Comparison of ENCODE assay signal across 7 mouse cellular contexts in the genomic region with DNA sequence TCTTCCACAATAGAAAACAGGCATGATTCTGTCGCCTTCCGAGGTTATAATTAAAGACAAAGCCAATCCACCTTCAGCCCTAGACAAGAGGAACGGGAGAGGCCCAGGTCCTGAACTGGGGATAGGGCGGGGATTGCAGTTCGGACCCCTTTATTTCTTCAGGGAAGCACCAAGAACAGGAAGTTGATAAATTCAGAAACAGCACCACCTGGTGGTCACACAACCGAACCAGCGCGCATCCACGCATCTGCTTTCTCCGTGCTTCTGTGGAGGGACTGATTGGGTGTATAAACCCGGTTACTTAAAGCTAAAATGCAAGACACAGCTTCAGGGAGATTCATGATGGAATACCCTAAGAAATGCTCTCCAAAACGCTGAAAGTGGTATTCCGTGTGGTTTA.
DNase-seq lines count a peak whose midpoint lies in the region; ATAC-seq lines count a peak whose summit lies in the region.

No protein-coding gene starts in this region.

- ATAC-seq in hindbrain, embryonic 13.5 days (ENCODE audit: low FRiP score), result 0 out of 2 replicates have a peak, but pooled peaks have one; percentile 32
- ATAC-seq in midbrain, embryonic 12.5 days (ENCODE audit: low FRiP score, low read depth), result peak; percentile 41; the same call in 1 of the 2 replicates

- H3K27ac ChIP-seq in hindbrain, embryonic 13.5 days, result no peak overlapping the region
- no peak overlapping the region for H3K27ac ChIP-seq in midbrain, embryonic 12.5 days (replicated peaks)

- H3K36me3 ChIP-seq in hindbrain, embryonic 13.5 days, result no peaks in the 10 kb centered on the region
- H3K36me3 ChIP-seq in midbrain, embryonic 12.5 days, result no peaks in the 10 kb centered on the region

- peaks cover 3% of the 10 kb centered on the region; the same call in 1 of the 2 replicates for H3K4me1 ChIP-seq in hindbrain, embryonic 13.5 days (replicated peaks)
- peaks cover 4% of the 10 kb centered on the region; the same call in 1 of the 2 replicates for H3K4me1 ChIP-seq in midbrain, embryonic 12.5 days

- H3K4me3 ChIP-seq in hindbrain, embryonic 13.5 days, result no peak overlapping the region
- H3K4me3 ChIP-seq in midbrain, embryonic 12.5 days, result no peak overlapping the region

- H3K9me3 ChIP-seq in hindbrain, embryonic 13.5 days, result no peaks in the 10 kb centered on the region; the same call in 1 of the 2 replicates
- no peaks in the 10 kb centered on the region for H3K9me3 ChIP-seq in midbrain, embryonic 12.5 days

- 0 out of 2 replicates have a peak, but pooled peaks cover 5% of the 10 kb centered on the region for H3K27me3 ChIP-seq in hindbrain, embryonic 13.5 days
- H3K27me3 ChIP-seq in midbrain, embryonic 12.5 days, result peaks cover 45% of the 10 kb centered on the region

- DNase-seq in adipocyte (ENCODE audit: low spot score), result peak; percentile 42
- peak; percentile 39 for DNase-seq in cerebellum, adult 9-10 months
- DNase-seq in frontal cortex, postnatal 14 days (ENCODE audit: low spot score in 2 of 2), result peak; percentile 64 to 88
- DNase-seq in left cerebral cortex, postnatal 10 days (ENCODE audit: extremely low spot score in 1 of 2, low spot score in 2 of 2), result peak; percentile 76 to 79
- peak; percentile 30 to 73 for DNase-seq in spleen, postnatal 10 days (ENCODE audit: low spot score in 2 of 2)

- WGBS in hindbrain, embryonic 13.5 days, result 9% methylated on average over 13 of the region's 13 CpGs
- 5% methylated on average over 13 of the region's 13 CpGs for WGBS in midbrain, embryonic 12.5 days

- intact Hi-C loops in left cerebral cortex, postnatal 10 days (cut with DNase I), result loop anchor here (2.0 kb wide), 1 partner anchor 498 kb away; no protein-coding TSS in a partner anchor

- H3K4me2 ChIP-seq in hindbrain, embryonic 13.5 days, result no peak overlapping the region
- H3K4me2 ChIP-seq in midbrain, embryonic 12.5 days (replicated peaks), result no peak overlapping the region

- no peak overlapping the region for H3K9ac ChIP-seq in hindbrain, embryonic 13.5 days
- H3K9ac ChIP-seq in midbrain, embryonic 12.5 days (replicated peaks), result no peak overlapping the region
